Mouse (Mus musculus): ENCODE results near the gene Spata2l. TPM values are rescaled to one million over a fixed set of nuclear protein-coding genes. Genes with fewer than 3 reads are reported as not detected.
"Not testable (repeated sequence)": the region's sequence is repeated elsewhere in the genome, so short reads cannot be mapped to it uniquely, and the experiment has no call there.

Spata2l gene
- total RNA-seq, 2 experiments from 2014 or later: 83.0 to 91.1 TPM

DNA sequence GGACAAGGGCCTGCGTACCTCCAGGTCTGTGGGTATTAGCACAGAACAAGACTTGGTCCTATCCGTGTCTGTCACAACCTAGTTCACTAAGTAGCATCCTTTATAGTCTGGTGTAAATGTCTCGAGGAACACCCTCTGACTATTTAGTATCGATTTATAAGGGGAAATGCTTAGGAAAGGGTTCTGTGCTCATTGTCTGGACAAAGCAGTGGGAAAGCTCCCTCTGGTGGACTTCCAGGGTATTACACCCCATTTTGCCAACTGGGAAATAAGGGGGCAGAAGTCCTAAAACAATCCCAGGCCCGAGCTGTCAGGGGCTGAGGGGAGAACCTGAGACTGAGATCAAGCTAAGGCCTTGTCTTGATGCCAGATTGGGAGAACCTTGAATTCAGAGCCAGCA lies 33.7 kb downstream of the Spata2l start:
- peak; percentile 88 to 89 for DNase-seq (ENCODE audit: low spot score in 2 of 2)

DNA sequence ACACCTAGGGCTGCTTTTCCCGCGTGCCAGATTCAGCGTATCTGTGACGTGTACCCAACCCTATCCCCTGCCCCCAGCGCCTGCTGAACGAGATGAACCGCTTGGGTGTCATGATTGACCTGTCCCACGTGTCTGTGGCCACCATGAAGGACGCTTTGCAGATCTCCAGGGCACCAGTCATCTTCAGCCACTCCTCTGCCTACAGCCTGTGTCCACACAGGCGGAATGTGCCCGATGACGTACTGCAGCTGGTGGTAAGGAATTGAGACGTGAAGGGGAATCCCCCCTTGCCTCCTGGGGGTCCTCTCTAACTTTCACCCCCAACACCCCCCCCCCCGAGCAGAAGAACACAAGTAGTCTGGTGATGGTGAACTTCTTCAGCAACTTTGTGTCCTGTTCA lies 36.2 kb downstream of the Spata2l start:
- DNase-seq (ENCODE audit: low spot score in 2 of 2): no peak

DNA sequence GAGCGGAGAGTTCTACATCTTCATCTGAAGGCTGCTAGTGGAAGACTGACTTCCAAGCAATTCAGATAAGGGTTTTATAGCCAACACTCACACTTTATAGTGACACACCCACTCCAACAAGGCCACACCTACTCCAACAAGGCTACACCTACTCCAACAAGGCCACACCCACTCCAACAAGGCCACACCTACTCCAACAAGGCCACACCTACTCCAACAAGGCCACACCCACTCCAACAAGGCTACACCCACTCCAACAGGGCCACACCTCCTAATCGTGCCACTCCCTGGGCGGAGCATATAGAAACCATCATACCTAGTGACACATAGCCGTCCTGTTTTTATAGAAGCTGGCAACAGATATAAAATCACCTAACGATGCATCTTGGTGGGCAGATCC lies 39.0 kb downstream of the Spata2l start:
- not testable (repeated sequence) for DNase-seq (ENCODE audit: low spot score in 2 of 2)

DNA sequence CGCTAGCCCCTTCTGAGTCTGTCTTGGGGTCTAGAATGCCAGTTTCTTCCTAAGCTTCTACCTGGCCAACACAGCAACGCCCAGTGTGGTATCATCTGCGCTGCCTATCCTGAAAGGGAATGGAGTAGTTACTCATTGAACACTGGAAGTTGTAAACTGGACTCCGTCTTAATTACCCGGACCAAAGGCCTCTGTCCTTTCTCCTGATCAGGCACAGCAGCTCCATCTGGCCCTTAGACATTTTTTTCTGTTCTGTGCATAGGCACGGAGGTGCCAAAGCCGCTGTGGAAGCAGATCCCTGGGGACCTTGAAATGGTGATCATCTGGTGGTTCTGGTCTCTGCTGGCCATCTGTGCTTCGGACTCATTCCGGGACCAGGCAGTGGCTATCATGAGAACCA lies 42.3 kb downstream of the Spata2l start:
- DNase-seq (ENCODE audit: low spot score in 2 of 2): no peak

DNA sequence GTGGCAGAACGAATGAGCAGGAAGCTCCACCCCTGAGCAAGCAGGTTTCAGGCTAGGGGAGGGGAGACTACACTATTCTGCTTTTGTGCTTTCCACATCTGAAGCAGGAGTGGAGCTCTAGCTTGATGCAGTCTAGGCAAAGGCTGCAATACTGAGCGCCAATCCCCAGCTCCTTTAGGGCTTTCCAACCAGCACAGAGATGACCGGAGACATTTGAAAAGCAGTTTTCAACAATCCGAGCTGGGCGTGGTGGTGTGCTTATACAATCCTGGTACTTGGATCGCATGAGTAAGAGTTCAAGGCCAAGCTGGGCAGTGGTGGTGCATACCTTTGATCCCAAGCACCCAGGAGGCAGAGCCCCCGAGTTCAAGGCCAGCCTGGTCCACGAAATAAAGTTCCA lies 44.1 kb downstream of the Spata2l start:
- DNase-seq (ENCODE audit: low spot score in 2 of 2): no peak

DNA sequence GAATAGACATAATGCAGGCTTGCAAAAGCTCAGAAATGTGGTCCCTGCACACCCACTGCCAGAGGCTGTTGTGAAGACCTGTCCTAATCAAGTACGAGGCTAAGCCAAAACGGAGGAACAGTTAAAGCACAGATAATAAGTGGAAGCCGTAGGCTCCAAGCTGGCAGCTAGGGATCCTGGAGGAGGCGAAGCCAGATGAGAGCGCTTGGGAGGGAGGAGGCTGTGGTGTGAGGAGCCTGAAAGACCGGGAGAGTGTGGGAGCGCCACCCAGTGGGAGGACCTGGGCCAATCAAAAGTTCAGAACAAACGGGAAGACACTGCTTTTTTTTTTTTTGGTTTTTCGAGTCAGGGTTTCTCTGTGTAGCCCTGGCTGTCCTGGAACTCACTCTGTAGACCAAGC lies 45.4 kb downstream of the Spata2l start:
- peak; percentile 80 to 88 for DNase-seq (ENCODE audit: low spot score in 2 of 2)

DNA sequence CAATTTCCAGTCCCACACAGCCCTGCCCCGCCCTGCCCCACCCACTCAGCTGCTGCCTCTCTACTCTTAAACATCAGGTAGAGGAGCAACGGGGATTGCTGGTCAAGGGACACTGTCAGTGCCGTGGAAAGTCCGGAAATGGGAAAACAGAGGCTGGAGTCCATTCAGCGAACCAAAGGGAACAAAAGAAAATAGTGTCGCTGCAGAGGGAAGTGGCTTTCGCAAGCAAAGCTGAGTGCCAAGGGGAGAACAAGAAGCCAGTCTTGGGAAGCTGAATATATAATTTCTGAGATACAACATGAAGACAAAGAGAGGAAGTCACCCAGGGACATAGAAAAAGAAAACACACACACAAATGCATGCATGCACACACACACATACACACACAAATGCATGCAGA lies 47.2 kb downstream of the Spata2l start:
- DNase-seq (ENCODE audit: low spot score in 2 of 2): no peak

DNA sequence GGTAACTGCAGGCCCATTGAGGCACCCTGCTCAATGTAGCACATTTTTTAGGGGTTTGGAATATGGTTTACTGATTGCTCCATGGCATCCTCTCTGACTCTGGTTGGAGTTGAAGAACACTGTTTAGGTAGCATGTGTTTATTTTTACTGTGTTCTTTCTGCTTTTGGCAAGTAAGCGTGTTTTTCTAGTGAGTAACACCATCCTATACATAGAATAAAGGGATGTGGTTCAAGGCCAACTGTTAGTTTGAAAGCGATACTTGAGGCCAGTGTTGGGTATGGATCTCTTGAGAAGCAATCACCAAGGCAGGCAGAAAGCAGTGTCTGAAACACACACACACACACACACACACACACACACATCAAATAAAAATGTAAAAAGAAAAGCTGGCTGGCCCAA lies 48.0 kb downstream of the Spata2l start:
- DNase-seq (ENCODE audit: low spot score in 2 of 2): no peak

DNA sequence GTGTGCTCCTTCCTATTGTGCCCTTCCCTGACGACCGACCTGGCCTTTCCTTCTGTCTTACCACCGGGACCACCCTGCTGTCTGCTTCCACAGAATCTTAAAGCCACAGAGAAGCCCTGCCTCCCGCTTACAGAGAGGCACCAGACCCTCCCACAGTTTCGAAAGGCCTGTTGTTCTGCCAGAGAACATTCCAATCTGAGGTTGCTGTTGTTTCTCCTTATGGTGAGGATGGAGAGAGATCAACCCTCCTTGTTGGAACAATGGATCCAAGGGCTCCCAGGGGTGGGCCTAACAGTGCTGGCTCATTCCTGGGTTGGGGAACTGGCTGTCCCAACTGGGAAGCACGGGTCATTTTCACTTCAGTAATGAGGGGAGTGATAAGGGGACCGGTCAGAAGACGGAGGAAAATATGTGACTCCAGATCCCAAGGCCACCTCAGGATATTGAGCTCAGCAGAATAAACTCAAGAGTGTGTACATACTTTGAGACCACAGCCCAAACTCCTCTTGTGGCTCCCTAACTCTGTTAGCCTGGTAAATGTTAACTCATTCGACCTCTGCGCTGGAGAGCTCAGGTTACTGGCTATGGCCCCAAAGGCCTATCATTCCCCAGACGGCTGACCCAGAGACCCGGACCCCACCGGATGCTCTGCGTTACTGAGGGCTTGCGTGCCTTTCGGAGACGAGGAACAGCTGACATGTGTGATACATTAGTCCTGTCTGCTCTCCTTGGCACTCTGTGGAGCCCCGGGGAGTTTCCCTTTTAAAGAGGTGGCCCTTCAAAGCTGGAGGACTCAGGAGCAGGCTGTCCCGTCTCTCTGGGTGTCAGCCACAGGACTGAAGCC lies 50.2 kb downstream of the Spata2l start, which contains the start of gene Dpep1:
Gene Dpep1, plus strand, starts transcription at position 677 of the 844 bp plus-strand sequence.
- no peak for DNase-seq (ENCODE audit: low spot score in 2 of 2)

DNA sequence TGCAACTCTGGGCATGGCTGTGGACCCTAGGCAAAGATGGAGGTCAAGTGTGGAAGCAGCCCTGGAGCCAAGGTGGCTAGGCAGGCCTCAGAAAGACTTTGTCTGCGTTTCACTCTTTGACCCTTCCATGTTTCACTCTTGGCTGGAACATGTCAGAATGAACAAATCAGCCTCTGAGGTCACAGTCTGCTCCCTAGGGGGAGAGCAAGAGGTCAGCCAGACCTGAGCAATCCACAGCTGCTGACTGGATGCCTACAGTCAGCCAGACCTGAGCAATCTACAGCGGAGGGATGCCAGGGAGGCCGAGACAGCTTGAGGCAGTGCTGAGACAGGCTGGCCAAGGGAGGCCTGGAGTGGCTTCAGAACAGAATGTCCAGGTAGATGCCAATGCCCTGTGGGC lies 54.6 kb downstream of the Spata2l start:
- no peak for DNase-seq (ENCODE audit: low spot score in 2 of 2)

Other genes starting within 250 kb of the Spata2l start
- gene Ankrd11, start 194.0 kb downstream of the Spata2l start, total RNA-seq (2021): 100 to 1,000 TPM; 147 to 160 TPM
- gene Spg7, start 173.3 kb downstream of the Spata2l start, total RNA-seq (2021): 10 to 100 TPM; 65.8 to 75.5 TPM
- 100 to 1,000 TPM; 474 to 547 TPM for gene Rpl13, start 133.9 kb downstream of the Spata2l start, total RNA-seq (2021)
- gene Cpne7, start 118.9 kb downstream of the Spata2l start, total RNA-seq (2021): 100 to 1,000 TPM; 232 to 244 TPM
- gene Sult5a1, start 77.9 kb downstream of the Spata2l start, total RNA-seq (2021): 1 to 10 TPM in 1 of 2 experiments, under 1 TPM in 1; 0.80 to 1.1 TPM
- gene Dpep1, start 50.0 kb downstream of the Spata2l start, total RNA-seq (2021): under 1 TPM; 0.25 to 0.41 TPM
- 100 to 1,000 TPM; 120 to 143 TPM for gene Chmp1a, start 23.5 kb downstream of the Spata2l start, total RNA-seq (2021)
- gene Spata33, start 23.4 kb downstream of the Spata2l start, total RNA-seq (2021): 1 to 10 TPM; 7.7 to 9.8 TPM
- gene Cdk10, start 11.4 kb downstream of the Spata2l start, total RNA-seq (2021): 10 to 100 TPM; 70.3 to 80.8 TPM
- 10 to 100 TPM; 23.5 to 26.1 TPM for gene Zfp276, start 18.0 kb upstream of the Spata2l start, total RNA-seq (2021)
- 10 to 100 TPM; 58.4 to 63.4 TPM for gene Vps9d1, start 18.1 kb upstream of the Spata2l start, total RNA-seq (2021)
- gene Fanca, start 82.3 kb upstream of the Spata2l start, total RNA-seq (2021): 1 to 10 TPM; 2.5 to 4.7 TPM
- 10 to 100 TPM; 17.6 to 18.4 TPM for gene Spire2, start 96.5 kb upstream of the Spata2l start, total RNA-seq (2021)
- 100 to 1,000 TPM; 439 to 445 TPM for gene Tcf25, start 137.5 kb upstream of the Spata2l start, total RNA-seq (2021)
- gene Mc1r, start 170.9 kb upstream of the Spata2l start, total RNA-seq (2021): under 1 TPM in 1 of 2 experiments, not detected in 1; 0.09 TPM
- gene Tubb3, start 175.2 kb upstream of the Spata2l start, total RNA-seq (2021): 1,000 to 10,000 TPM; 1,031 to 1,094 TPM
- gene Def8, start 187.3 kb upstream of the Spata2l start, total RNA-seq (2021): 10 to 100 TPM; 67.5 to 69.4 TPM
- 10 to 100 TPM; 36.9 to 40.2 TPM for gene Afg3l1, start 241.7 kb upstream of the Spata2l start, total RNA-seq (2021)